9 mouse cellular contexts compared by ENCODE assay signal in the genomic region with DNA sequence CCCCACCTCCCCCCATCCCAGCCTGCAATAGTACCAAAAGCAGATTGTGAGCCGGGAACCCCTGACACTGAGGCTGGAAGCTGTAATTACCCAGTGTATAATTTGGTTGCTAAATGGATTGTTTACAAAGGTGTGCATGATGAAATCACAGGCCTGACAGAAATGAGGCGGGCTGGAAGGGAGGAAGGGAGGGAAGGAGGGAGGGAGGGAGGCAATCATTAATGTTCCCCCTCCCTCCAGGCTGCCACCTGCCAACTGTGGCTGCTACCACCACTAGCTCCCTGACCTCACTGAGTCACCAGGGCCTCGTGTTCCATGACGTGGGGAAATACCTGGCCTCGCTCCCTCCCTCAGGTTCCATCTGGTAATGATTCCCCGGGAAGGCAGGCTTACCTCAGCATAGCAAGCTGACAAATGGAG.
DNase-seq lines count a peak whose midpoint lies in the region; ATAC-seq lines count a peak whose summit lies in the region.
"Had no signal": no experiment of that assay in that cellular context is flagged by ENCODE, and none has a peak within 500 bp of the region (broad histone marks: within the 10 kb centered on the region; RNA-seq: fewer than 3 reads in every experiment).

No protein-coding gene starts in this region.

- H3K9ac ChIP-seq in limb, embryonic 13.5 days: no peak overlapping the region

- intact Hi-C loops in heart, postnatal 14 days (cut with DNase I): no loop called here

- H3K4me1 ChIP-seq in limb, embryonic 13.5 days: peaks cover 32% of the 10 kb centered on the region

- no peak overlapping the region for H3K4me3 ChIP-seq in limb, embryonic 13.5 days

- DNase-seq in urinary bladder, postnatal 14 days (ENCODE audit: low spot score): peak; percentile 47
- DNase-seq in urinary bladder, adult 2 months (ENCODE audit: low spot score): no peak
- DNase-seq in induced T-regulatory cell, adult 2 months (ENCODE audit: low read depth): peak; percentile 53
- no peak for DNase-seq in frontal cortex, postnatal 14 days (ENCODE audit: low spot score in 2 of 2)
- no peak for DNase-seq in cerebellum, adult 9-11 months
- no peak for DNase-seq in urinary bladder, postnatal 10 days (ENCODE audit: low spot score)
- DNase-seq in heart, postnatal 14 days: no peak
- DNase-seq: spleen, adult 18-20 months had no signal

- no peaks in the 10 kb centered on the region for H3K9me3 ChIP-seq in limb, embryonic 13.5 days

- WGBS in limb, embryonic 13.5 days: 9% methylated on average over 6 of the region's 6 CpGs

- H3K36me3 ChIP-seq in limb, embryonic 13.5 days: no peaks in the 10 kb centered on the region

- 0 out of 2 replicates have a peak, but pooled peaks cover 6% of the 10 kb centered on the region for H3K27me3 ChIP-seq in limb, embryonic 13.5 days

- H3K4me2 ChIP-seq in limb, embryonic 13.5 days (replicated peaks): no peak overlapping the region

- peak overlapping the region; percentile 44; the same call in 1 of the 2 replicates for H3K27ac ChIP-seq in limb, embryonic 13.5 days

- ATAC-seq in limb, embryonic 13.5 days (ENCODE audit: low FRiP score, low read depth): peak; percentile 79

Comparison
In these comparisons a context has a peak if more than half of its experiments do, and no peak if none do; other contexts are left out.
1. DNase-seq: peak in urinary bladder, postnatal 14 days (single experiment) and induced T-regulatory cell, adult 2 months (single experiment); none in urinary bladder, adult 2 months (single experiment), frontal cortex, postnatal 14 days (0 of 2), cerebellum, adult 9-11 months (single experiment), urinary bladder, postnatal 10 days (single experiment) and heart, postnatal 14 days (0 of 2).